Mouse (Mus musculus) small intestine, adult 2 months (tissue): ENCODE measurements around the gene Ccdc6.

Experiments used
- CTCF ChIP-seq: fragments of 200-500 bp; IDR thresholded peaks from 2 replicates; pipeline ENCODE4 v1.5.1; 2012; ENCODE audit warnings: low read depth, mild to moderate bottlenecking, control low read depth, inconsistent platforms, low read length, moderate library complexity, mixed read lengths; ENCODE audit not compliant: insufficient replicate concordance, insufficient read length; ENCODE audit errors: extremely low read depth
- POLR2A ChIP-seq: fragments of 200-500 bp; IDR thresholded peaks from 2 replicates; pipeline ENCODE4 v1.6.1; 2012; ENCODE audit warnings: low read depth, mild to moderate bottlenecking, control low read depth, inconsistent platforms, low read length, moderate library complexity

GRCm38 (mm10) chr10:70153810-70154209 lies 56.9 kb downstream of the Ccdc6 start:
- no peak for TF ChIP-seq CTCF
- no peak for TF ChIP-seq POLR2A
